Mouse (Mus musculus) spleen, adult 2 months (tissue): ENCODE data around the gene Mrpl48.

Experiments used
- CTCF ChIP-seq: fragments of 200-500 bp; IDR thresholded peaks from 2 replicates; pipeline ENCODE4 v1.5.1; 2011; ENCODE audit warnings: mild to moderate bottlenecking, inconsistent platforms; ENCODE audit not compliant: insufficient read depth, insufficient read length, insufficient replicate concordance; ENCODE audit errors: extremely low read depth
- POLR2A ChIP-seq: fragments of 200-500 bp; IDR thresholded peaks from 2 replicates; pipeline ENCODE4 v1.6.1; 2011; ENCODE audit warnings: low read depth, low read length, inconsistent platforms

DNA sequence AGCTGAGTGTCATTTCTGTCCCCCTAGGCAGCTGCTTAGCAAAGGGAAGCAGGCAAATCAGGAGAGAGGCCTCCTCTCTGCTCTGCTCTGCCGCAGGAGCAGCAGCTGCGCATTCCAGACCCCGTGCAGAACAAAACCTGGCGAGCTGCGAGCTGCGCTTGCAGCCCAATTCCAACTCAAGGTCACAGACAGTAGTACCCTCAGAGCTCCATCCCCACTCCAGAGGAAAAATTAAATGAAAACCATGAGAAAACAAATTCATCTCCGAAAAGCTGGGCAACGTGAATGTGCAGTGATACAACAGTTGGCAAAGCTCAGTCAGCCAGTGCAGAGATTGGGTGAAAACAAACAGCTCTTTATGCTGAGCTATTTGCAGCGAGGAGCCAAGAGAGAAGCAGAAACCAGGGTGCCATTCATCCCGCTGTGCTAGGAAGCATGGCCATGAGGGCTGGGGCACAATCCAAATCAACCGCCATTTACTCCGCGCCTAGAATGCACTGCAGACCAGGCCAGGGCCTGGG is 52.6 kb downstream of the Mrpl48 start:
- TF ChIP-seq CTCF (no peak), POLR2A (no peak)
